Mouse (Mus musculus) layer of hippocampus, adult 11-12 months (tissue): Measurements from ENCODE around the gene Rhd.
"Not testable (repeated sequence)": the region's sequence is repeated elsewhere in the genome, so short reads cannot be mapped to it uniquely, and the experiment has no call there.

ENCODE experiments used
- DNase-seq: peaks from one replicate; pipeline ENCODE4 v3.0.0; 2022; ENCODE audit warnings: low spot score

Rhd gene

DNA sequence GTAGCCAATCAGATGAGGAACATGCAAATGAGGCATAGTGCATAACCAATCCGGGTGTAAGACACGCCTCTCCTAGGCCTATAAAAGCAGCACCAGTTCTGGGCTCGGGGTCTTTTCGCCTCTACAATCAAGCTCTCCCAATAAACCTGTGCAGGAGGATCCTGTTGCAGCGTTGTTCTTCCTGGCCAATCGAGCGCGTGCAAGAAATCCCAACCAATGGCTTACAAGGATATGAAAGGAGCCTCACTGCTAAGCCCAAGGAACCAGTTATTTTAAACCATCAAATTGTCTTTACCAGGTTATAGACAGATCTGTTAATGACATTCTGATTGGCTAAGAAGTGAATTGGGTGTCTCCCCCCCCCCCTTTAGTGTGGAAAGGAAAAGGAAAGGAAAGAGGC lies 47.1 kb downstream of the Rhd start:
- not testable (repeated sequence) for DNase-seq

GRCm38 (mm10) chr4:134913413-134913812 lies 49.1 kb downstream of the Rhd start:
- DNase-seq = peak; percentile 61

DNA sequence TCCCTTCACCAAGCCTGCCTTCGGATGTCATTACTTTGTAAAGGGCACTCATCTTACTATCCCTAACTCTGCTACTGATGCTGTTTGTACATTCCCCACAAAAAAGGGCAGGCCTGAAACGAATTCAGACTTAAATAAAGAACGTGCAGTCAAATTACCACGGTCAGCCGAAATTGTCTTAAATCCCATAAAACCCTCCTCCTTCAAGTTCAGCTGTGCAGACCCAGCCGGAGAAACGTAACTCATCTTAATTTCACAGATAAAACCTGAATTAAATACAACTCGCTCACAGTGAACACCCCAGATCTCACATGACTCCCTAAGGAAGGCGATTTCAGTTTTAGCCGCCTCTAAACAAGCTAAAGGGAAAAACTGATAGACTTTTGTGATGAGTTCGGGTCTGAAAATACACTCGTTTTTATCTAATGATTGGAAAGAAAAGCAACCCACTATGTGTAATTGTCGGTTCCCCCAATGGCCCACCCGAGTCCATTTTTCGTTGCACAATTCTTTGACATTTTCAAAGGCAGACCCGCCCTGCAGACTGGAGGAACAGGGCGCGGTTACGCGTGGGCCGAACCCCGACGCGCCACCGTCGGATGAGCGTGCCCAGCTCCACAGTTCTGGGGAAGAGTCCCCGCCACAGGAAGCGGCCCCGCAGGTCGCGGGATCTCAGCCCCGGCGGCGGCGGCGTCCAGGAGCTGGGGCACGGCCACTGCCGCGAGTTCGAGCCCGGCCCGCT lies 50.0 kb downstream of the Rhd start:
- DNase-seq = no peak

DNA sequence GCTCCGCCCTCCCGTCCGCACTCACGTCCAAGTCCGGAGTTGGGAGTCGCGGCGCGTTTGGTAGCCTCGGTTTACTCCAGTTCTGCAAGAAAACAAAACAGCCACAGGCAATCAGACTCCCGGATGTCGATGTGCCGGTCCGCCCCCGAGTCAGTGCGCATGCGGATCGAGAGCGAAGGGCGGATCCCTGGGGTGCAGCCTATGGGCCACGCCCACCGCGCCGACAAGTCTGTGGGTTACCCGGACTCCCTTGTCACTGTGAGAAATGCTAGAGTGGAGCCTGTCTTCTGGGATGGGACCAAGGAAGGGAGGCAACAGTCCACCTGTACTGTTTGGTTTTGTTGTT lies 50.5 kb downstream of the Rhd start, which contains the start of gene Tmem50a:
Tmem50a (minus strand) TSS at position 161 of the 346 bp plus-strand sequence.
- peak; percentile 93 for DNase-seq

- DNase-seq = no peak
Measured at GRCm38 (mm10) chr4:134915223-134916050, 51.1 kb downstream of the Rhd start.

DNA sequence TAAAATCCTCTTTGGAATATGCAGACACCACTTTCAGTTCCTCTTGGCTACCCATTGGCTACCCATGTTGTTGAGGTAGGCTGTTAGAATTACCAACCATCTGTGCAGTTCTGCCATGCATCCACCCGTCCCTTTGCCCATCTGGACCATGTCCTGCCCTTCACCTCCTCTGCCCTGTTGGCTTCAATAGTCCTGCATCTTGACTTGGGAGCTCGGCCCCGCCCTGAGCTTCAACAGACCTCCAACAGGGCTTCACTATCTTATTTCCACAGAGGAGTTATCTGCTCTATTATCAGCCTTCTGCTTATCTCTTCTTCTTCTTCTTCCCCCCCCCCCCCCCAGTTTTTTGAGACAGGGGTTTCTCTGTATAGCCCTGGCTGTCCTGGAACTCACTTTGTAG lies 52.9 kb downstream of the Rhd start:
- no peak for DNase-seq

- DNase-seq = peak; percentile 63
Measured at GRCm38 (mm10) chr4:134918381-134918780, 54.0 kb downstream of the Rhd start.

GRCm38 (mm10) chr4:134919733-134920540 lies 55.6 kb downstream of the Rhd start:
- no peak for DNase-seq

DNA sequence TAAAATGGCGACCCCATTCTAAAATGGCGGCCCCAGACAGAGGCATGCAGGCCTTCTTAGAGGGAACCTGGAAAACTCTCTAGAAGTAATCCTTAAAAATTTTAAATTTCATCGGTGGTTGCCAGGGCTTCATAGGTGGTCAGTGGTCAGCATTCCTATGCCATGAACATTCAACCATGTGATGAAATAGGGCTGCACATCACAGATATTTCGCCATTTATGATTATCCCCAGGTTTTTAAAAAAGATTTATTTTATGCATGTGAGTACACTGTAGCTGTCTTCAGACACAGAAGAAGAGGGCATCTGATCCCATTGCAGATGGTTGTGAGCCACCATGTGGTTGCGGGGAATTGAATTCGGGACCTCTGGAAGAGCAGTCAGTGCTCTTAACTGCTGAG lies 56.3 kb downstream of the Rhd start:
- DNase-seq = no peak

- no peak for DNase-seq
Measured at GRCm38 (mm10) chr4:134921703-134922102, 57.4 kb downstream of the Rhd start.

- no peak for DNase-seq
Measured at GRCm38 (mm10) chr4:134922111-134922924, 58.0 kb downstream of the Rhd start.

DNA sequence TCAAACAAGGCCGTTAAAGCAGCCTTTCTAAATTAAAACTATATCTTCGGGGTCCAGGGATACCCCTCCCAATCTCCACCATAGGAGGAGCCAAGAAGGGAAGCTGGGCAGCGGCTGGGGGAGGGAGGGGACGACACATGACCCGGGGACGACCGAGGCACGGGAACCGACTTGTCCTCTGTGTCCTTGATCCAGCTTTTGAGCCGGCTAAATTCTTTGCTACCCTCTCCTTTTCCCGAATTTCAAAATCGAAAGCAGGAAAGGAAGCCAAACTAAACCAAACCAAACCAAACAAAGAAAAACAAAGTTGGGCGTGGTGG lies 58.5 kb downstream of the Rhd start:
- peak; percentile 72 for DNase-seq

GRCm38 (mm10) chr4:134923258-134924018 lies 59.1 kb downstream of the Rhd start, which contains the start of gene Rsrp1:
Rsrp1 (plus strand) TSS chr4:134923592.
- DNase-seq = peak; percentile 98

GRCm38 (mm10) chr4:134924019-134924741 lies 59.8 kb downstream of the Rhd start:
- peak; percentile 55 for DNase-seq

DNA sequence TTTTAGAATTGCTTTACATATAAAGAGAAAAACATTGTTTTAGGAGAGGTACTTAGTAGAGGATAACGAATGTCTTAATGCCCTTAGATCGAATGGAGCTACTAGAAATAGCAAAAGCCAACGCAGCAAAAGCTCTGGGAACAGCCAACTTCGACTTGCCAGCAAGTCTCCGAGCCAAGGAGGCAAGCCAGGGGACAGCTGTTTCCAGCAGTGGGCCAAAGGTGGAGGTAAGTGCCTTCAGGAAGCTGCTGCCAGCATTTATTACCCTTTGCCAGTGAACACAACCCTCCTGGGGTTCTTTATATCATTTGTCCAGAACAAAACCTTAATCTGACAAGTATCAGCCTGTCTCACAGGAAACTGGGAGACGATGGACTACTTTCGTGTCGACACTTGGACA lies 60.9 kb downstream of the Rhd start:
- no peak for DNase-seq

DNA sequence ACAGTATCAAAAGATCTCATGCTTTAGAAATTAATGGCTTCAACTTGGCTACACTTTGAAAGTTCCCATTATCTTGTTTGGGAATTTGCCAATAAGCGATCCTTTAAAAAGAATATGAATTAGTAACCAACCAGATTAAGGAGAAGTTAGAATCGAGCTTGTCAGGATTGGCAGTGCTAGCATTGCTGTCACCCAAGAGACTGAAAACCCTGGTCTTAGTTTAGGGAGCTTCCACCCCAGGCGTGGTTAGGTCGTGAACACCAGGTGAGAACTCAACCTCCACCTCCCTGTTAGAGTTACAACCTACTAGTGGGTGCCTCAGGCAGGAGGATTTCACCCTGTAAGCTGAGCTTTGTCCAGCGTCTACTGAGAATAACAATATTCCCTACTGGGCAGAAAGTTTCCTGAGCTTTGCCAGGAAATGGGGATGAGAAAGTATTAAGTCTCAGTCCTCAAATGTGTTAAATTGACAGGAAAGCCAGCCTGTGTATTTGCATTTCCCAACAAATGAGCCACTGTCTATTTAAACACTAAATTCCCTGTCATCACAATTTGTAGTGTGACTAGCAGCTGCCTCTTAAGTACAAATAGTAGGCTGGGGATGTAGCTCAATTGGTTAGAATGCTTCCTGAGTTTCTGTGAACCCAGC lies 63.6 kb downstream of the Rhd start:
- no peak for DNase-seq

DNA sequence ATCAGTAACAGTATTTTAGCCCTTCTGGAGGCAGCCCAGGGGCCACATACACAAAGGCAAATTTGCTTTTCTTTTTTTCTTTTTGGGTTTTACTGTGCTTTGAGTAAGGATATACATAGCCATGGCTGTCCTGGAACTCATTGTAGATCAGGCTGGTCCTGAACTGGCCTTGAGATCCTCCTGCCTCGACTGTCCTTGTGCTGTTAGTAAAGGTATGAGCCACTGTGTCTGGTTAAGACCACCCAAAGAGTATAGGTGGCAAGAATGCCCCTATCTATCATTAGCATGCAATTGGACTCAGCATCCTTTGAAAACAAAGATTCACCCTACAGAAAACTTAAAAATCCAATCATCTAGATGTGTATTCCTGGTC lies 64.1 kb downstream of the Rhd start:
- DNase-seq = no peak

DNA sequence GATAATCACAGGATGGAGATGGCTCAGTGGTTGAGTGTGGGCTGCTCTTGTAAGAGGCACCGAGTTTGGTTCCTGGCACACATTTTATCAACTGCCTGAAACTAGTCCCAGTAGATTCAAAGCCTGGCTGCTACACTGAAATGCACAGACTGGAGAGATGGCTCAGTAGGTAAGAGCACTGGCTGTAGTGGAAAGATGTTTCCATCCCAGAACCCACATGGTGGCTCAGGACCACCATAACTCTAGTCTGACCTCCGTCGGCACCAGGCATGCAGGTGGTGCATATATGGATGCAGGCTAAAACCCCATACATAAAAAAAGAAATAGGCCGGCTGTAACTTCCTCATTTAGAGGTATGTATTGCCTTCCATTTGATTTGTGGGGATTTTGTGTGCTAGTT lies 65.2 kb downstream of the Rhd start:
- DNase-seq = no peak

GRCm38 (mm10) chr4:134930190-134930589 lies 65.9 kb downstream of the Rhd start:
- DNase-seq = no peak
